Mouse (Mus musculus): ENCODE results near the gene Vwa3a. TPM values are rescaled to one million over a fixed set of nuclear protein-coding genes. Genes with fewer than 3 reads are reported as not detected.

Vwa3a gene
- polyA plus RNA-seq, 1 experiment from 2014 or later, result 0.04 TPM

DNA sequence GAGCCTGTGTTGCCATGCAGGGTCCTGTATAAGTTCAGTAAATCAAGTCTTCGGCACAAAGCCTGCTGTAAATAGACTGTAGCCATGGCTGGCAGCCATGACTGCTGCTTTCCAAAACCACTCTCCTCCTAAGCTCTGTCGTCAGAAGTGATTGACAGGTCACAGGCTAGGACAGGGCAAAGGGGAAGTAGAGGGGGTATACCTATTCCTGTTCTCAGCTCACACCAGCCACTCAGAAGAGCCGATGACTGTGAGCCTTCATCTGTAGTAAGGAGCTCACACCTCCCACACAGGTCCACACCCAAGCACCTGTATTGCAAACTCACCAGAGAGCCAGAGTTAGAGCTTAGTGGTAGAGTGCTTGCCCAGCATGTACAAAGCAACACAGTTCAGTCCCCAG lies 57.3 kb downstream of the Vwa3a start:
- Histone ChIP-seq H3K9ac (replicated peaks) (no peak overlapping the region), H3K27ac (ENCODE audit: low read depth) (no peak overlapping the region), H3K4me1 (ENCODE audit: insufficient read depth) (no peaks in the 10 kb centered on the region), H3K27me3 (ENCODE audit: insufficient read depth, low read length) (no peaks in the 10 kb centered on the region), H3K4me2 (ENCODE audit: low read depth, low read length) (no peak overlapping the region), H3K9me3 (ENCODE audit: low read length) (no peaks in the 10 kb centered on the region), H3K4me3 (ENCODE audit: low read depth, low read length) (no peak overlapping the region), H3K36me3 (replicated peaks; ENCODE audit: insufficient read depth, low read length) (no peaks in the 10 kb centered on the region)
- TF ChIP-seq EP300 (IDR thresholded peaks at IDR 0.05; ENCODE audit: low read depth), result no peak
- TF ChIP-seq CTCF (IDR thresholded peaks at IDR 0.05; ENCODE audit: low read depth), result no peak
- no peak for DNase-seq
- no peak for ATAC-seq
- WGBS (ENCODE audit: insufficient replicate concordance), result 50% methylated on average over 3 of the region's 3 CpGs

DNA sequence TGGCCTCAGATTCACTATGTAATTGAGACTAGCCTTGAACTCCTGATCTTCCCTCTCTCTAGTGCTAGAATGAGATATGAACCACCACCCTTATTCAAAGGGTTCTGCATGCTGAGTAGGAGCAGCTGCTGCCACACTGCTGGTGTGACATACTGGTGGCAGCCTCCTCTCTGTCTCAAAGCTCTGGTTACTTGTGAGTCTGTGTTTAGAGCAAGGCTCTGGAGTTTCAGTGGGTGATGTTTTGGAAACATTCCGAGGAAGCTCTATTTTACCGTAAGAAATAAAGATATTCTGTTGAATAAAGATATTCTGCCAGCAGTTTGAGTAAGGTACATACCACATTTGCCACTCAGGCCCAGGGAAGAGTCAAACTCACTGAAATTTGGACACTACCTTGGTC lies 64.2 kb downstream of the Vwa3a start:
- Histone ChIP-seq H3K9ac (replicated peaks) (no peak overlapping the region), H3K36me3 (replicated peaks; ENCODE audit: insufficient read depth, low read length) (no peaks in the 10 kb centered on the region), H3K9me3 (ENCODE audit: low read length) (no peaks in the 10 kb centered on the region), H3K27me3 (ENCODE audit: insufficient read depth, low read length) (no peaks in the 10 kb centered on the region), H3K4me1 (ENCODE audit: insufficient read depth) (no peaks in the 10 kb centered on the region), H3K4me2 (ENCODE audit: low read depth, low read length) (no peak overlapping the region), H3K4me3 (ENCODE audit: low read depth, low read length) (no peak overlapping the region), H3K27ac (ENCODE audit: low read depth) (no peak overlapping the region)
- ATAC-seq (no peak), DNase-seq (no peak)
- 91% methylated on average over 2 of the region's 2 CpGs for WGBS (ENCODE audit: insufficient replicate concordance)
- TF ChIP-seq EP300 (IDR thresholded peaks at IDR 0.05; ENCODE audit: low read depth), result no peak
- no peak for TF ChIP-seq CTCF (IDR thresholded peaks at IDR 0.05; ENCODE audit: low read depth)

GRCm38 (mm10) chr7:120809705-120810104 lies 70.6 kb downstream of the Vwa3a start:
- 7% methylated on average over 20 of the region's 27 CpGs for WGBS (ENCODE audit: insufficient replicate concordance)
- Histone ChIP-seq H3K9me3 (ENCODE audit: low read length) (no peaks in the 10 kb centered on the region), H3K4me2 (ENCODE audit: low read depth, low read length) (no peak overlapping the region), H3K27me3 (ENCODE audit: insufficient read depth, low read length) (peaks cover 7% of the 10 kb centered on the region; the same call in 1 of the 2 replicates), H3K36me3 (replicated peaks; ENCODE audit: insufficient read depth, low read length) (no peaks in the 10 kb centered on the region), H3K4me3 (ENCODE audit: low read depth, low read length) (no peak overlapping the region), H3K9ac (replicated peaks) (no peak overlapping the region), H3K4me1 (ENCODE audit: insufficient read depth) (0 out of 2 replicates have a peak, but pooled peaks cover 3% of the 10 kb centered on the region), H3K27ac (ENCODE audit: low read depth) (no peak overlapping the region)
- DNase-seq (no peak), ATAC-seq (no peak)
- no peak for TF ChIP-seq CTCF (IDR thresholded peaks at IDR 0.05; ENCODE audit: low read depth)
- no peak for TF ChIP-seq EP300 (IDR thresholded peaks at IDR 0.05; ENCODE audit: low read depth)

GRCm38 (mm10) chr7:120811834-120812415 lies 72.8 kb downstream of the Vwa3a start, which contains the start of gene Gm5737:
Gene Gm5737 (plus strand): TSS chr7:120812365.
- Histone ChIP-seq H3K27me3 (ENCODE audit: insufficient read depth, low read length) (peaks cover 7% of the 10 kb centered on the region; the same call in 1 of the 2 replicates), H3K4me1 (ENCODE audit: insufficient read depth) (0 out of 2 replicates have a peak, but pooled peaks cover 3% of the 10 kb centered on the region), H3K9me3 (ENCODE audit: low read length) (no peaks in the 10 kb centered on the region), H3K36me3 (replicated peaks; ENCODE audit: insufficient read depth, low read length) (no peaks in the 10 kb centered on the region), H3K27ac (ENCODE audit: low read depth) (no peak within 1 kb of the TSS), H3K9ac (replicated peaks) (no peak within 1 kb of the TSS), H3K4me3 (ENCODE audit: low read depth, low read length) (no peak within 1 kb of the TSS), H3K4me2 (ENCODE audit: low read depth, low read length) (no peak within 1 kb of the TSS)
- DNase-seq (no peak), ATAC-seq (no peak)
- 65% methylated on average over 6 of the region's 6 CpGs for WGBS (ENCODE audit: insufficient replicate concordance)
- TF ChIP-seq EP300 (IDR thresholded peaks at IDR 0.05; ENCODE audit: low read depth) (no peak), CTCF (IDR thresholded peaks at IDR 0.05; ENCODE audit: low read depth) (no peak)

DNA sequence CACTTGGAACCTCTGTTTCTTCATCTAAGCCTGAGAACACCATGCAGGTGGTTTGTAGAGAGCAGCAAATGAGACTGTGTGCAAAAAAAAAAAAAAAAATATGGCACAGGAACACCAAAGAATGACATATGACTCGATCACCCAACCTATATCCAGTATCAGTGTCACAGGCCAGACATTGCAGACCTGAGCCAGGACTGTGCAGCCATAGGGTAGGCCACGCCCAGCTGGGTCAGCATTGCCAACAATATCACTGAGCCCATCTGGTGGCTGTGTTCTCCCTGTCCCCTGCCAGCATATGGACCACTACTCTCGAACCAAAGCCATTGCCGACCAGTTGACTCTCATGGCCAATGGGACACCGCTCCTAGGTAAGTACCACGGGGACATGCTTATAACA lies 78.4 kb downstream of the Vwa3a start:
- H3K4me3 ChIP-seq (ENCODE audit: low read depth, low read length), result no peak overlapping the region
- H3K4me1 ChIP-seq (ENCODE audit: insufficient read depth), result no peaks in the 10 kb centered on the region
- no peaks in the 10 kb centered on the region for H3K36me3 ChIP-seq (replicated peaks; ENCODE audit: insufficient read depth, low read length)
- no peak overlapping the region for H3K9ac ChIP-seq (replicated peaks)
- H3K4me2 ChIP-seq (ENCODE audit: low read depth, low read length), result no peak overlapping the region
- DNase-seq, result no peak
- no peak overlapping the region for H3K27ac ChIP-seq (ENCODE audit: low read depth)
- no peaks in the 10 kb centered on the region for H3K27me3 ChIP-seq (ENCODE audit: insufficient read depth, low read length)
- WGBS (ENCODE audit: insufficient replicate concordance), result 78% methylated on average over 6 of the region's 6 CpGs
- no peak for ATAC-seq
- H3K9me3 ChIP-seq (ENCODE audit: low read length), result no peaks in the 10 kb centered on the region
- TF ChIP-seq EP300 (IDR thresholded peaks at IDR 0.05; ENCODE audit: low read depth) (no peak), CTCF (IDR thresholded peaks at IDR 0.05; ENCODE audit: low read depth) (no peak)

DNA sequence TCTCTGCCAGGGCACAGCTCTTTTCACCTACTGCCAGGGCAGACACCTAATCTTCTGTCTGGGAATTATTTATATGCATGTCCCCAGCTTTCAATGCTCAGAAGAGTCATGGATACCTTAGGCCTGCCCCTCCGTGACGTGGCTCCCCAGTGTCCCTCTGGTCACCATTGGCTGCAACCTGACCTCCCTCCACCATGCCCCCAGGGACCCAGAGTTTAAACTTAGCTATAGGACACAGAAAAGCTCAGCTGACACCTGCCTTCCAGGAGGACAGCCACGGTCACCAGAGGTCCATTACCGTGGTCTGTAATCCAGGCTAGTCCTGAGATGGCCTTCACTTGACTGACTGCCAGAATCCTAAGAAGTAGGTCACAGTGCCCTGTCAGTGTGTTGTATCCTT lies 80.3 kb downstream of the Vwa3a start:
- H3K4me2 ChIP-seq (ENCODE audit: low read depth, low read length), result no peak overlapping the region
- H3K27ac ChIP-seq (ENCODE audit: low read depth), result no peak overlapping the region
- TF ChIP-seq CTCF (IDR thresholded peaks at IDR 0.05; ENCODE audit: low read depth), result no peak
- no peak for TF ChIP-seq EP300 (IDR thresholded peaks at IDR 0.05; ENCODE audit: low read depth)
- no peaks in the 10 kb centered on the region for H3K36me3 ChIP-seq (replicated peaks; ENCODE audit: insufficient read depth, low read length)
- H3K4me1 ChIP-seq (ENCODE audit: insufficient read depth), result no peaks in the 10 kb centered on the region
- no peak overlapping the region for H3K4me3 ChIP-seq (ENCODE audit: low read depth, low read length)
- no peak for ATAC-seq
- DNase-seq, result no peak
- WGBS (ENCODE audit: insufficient replicate concordance), result 88% methylated on average over 4 of the region's 4 CpGs
- H3K9me3 ChIP-seq (ENCODE audit: low read length), result no peaks in the 10 kb centered on the region
- no peaks in the 10 kb centered on the region for H3K27me3 ChIP-seq (ENCODE audit: insufficient read depth, low read length)
- H3K9ac ChIP-seq (replicated peaks), result no peak overlapping the region

All from liver, postnatal 0 days (tissue).